Mouse (Mus musculus) bone marrow macrophage, adult 2 months (primary cell): ENCODE data around the gene BC049730.

Experiments
- CTCF ChIP-seq: IDR thresholded peaks from 2 replicates; pipeline ENCODE4 v1.5.1; 2012; ENCODE audit warnings: low read depth, mild to moderate bottlenecking, low read length, moderate library complexity
- POLR2A ChIP-seq: IDR thresholded peaks from 2 replicates; pipeline ENCODE4 v1.6.1; 2012; ENCODE audit warnings: mild to moderate bottlenecking, low read depth, low read length, borderline replicate concordance

GRCm38 (mm10) chr7:24735970-24736670, 27.1 kb downstream of the BC049730 start:
- no peak for TF ChIP-seq CTCF
- no peak for TF ChIP-seq POLR2A
